Mouse (Mus musculus) testis, adult 2 months (tissue): ENCODE measurements around the gene Pip5k1c.

Experiments
- CTCF ChIP-seq: fragments of 200-500 bp; IDR thresholded peaks from 2 replicates; pipeline ENCODE4 v1.5.1; 2012; ENCODE audit warnings: low read depth, mild to moderate bottlenecking, inconsistent platforms, low read length, moderate library complexity; ENCODE audit not compliant: control insufficient read depth, insufficient read depth, insufficient replicate concordance
- POLR2A ChIP-seq: fragments of 200-500 bp; IDR thresholded peaks from 2 replicates; pipeline ENCODE4 v1.6.1; 2012; ENCODE audit warnings: low read depth, mild to moderate bottlenecking, inconsistent platforms, low read length, moderate library complexity; ENCODE audit not compliant: control insufficient read depth

- TF ChIP-seq POLR2A (no peak), CTCF (no peak)
Observed at GRCm38 (mm10) chr10:81284189-81284588, 8.6 kb upstream of the Pip5k1c start.
